Mouse (Mus musculus): ENCODE results near the gene Zfp597.
"Not testable (repeated sequence)": the region's sequence is repeated elsewhere in the genome, so short reads cannot be mapped to it uniquely, and the experiment has no call there.

- TF ChIP-seq USF1 (IDR thresholded peaks at IDR 0.05; ENCODE audit: low read depth, low read length); CTCF (IDR thresholded peaks at IDR 0.05 in 2 of 3, conservative IDR thresholded peaks at IDR 0.05 in 1 of 3; ENCODE audit: control insufficient read depth in 1 of 3, insufficient read depth in 1 of 3, low read depth in 2 of 3, low read length in 3 of 3, poor library complexity in 1 of 3, severe bottlenecking in 1 of 3); POLR2A (IDR thresholded peaks at IDR 0.05; ENCODE audit: control insufficient read depth in 1 of 2, insufficient read depth in 1 of 2, low read depth in 1 of 2, low read length in 2 of 2, poor library complexity in 1 of 2); EP300 (IDR thresholded peaks at IDR 0.05; ENCODE audit: low read depth in 1 of 2, low read length in 2 of 2); ZNF384 (IDR thresholded peaks at IDR 0.05; ENCODE audit: low read depth, low read length); MAX (IDR thresholded peaks at IDR 0.05; ENCODE audit: low read length); CHD2 (IDR thresholded peaks at IDR 0.05; ENCODE audit: low read length); GABPA (IDR thresholded peaks at IDR 0.05; ENCODE audit: low read depth, low read length): not testable (repeated sequence)
These were observed 69.7 kb downstream of the Zfp597 start for GRCm38 (mm10) chr16:3814667-3815066.
